Mouse (Mus musculus) kidney, embryonic 15.5 days (tissue): ENCODE data around the gene Tap2. TPM values are rescaled to one million over a fixed set of nuclear protein-coding genes. Genes with fewer than 3 reads are reported as not detected.
A peak's percentile ranks its signal among the peaks of the same experiment; 100 is the strongest.

ENCODE experiments used
- ATAC-seq: fragments of 200-750 bp; cut with Nextera tagmentation; replicated peaks from 2 replicates; pipeline ENCODE4 v1.8.0; 2017; ENCODE audit warnings: moderate TSS enrichment; ENCODE audit not compliant: low FRiP score
- H3K27ac ChIP-seq: fragments of 300-500 bp; sonication (generic); 2 replicates; pipeline ENCODE4 v1.5.1; 2015; ENCODE audit warnings: mild to moderate bottlenecking, inconsistent platforms
- H3K27me3 ChIP-seq: fragments of 300-500 bp; sonication (generic); 2 replicates; pipeline ENCODE4 v1.6.1; 2015; ENCODE audit warnings: inconsistent platforms
- H3K36me3 ChIP-seq: fragments of 300-500 bp; sonication (generic); 2 replicates; pipeline ENCODE4 v1.6.1; 2015; ENCODE audit warnings: inconsistent platforms
- H3K4me1 ChIP-seq: fragments of 300-500 bp; sonication (generic); 2 replicates; pipeline ENCODE4 v1.6.1; 2015; ENCODE audit warnings: inconsistent platforms
- H3K4me2 ChIP-seq: fragments of 300-500 bp; sonication (generic); 2 replicates; pipeline ENCODE4 v1.6.1; 2015; ENCODE audit warnings: moderate library complexity, mild to moderate bottlenecking, inconsistent platforms
- H3K4me3 ChIP-seq: fragments of 300-500 bp; sonication (generic); replicated peaks from 2 replicates; pipeline ENCODE4 v1.5.1; 2015; ENCODE audit warnings: mild to moderate bottlenecking, inconsistent platforms
- H3K9ac ChIP-seq: fragments of 300-500 bp; sonication (generic); 2 replicates; pipeline ENCODE4 v1.6.1; 2015; ENCODE audit warnings: mild to moderate bottlenecking, inconsistent platforms
- H3K9me3 ChIP-seq: fragments of 300-500 bp; sonication (generic); replicated peaks from 2 replicates; pipeline ENCODE4 v1.6.1; 2016; ENCODE audit warnings: inconsistent platforms
- WGBS: fragments of 180-500 bp; shearing (Covaris S2); methylation state at CpG from one replicate; pipeline ENCODE4 v1.1.7; 2015; ENCODE audit warnings: mixed read lengths; 5-methylcytosine and 5-hydroxymethylcytosine counted together
- polyA plus RNA-seq: library from polyadenylated mRNA; unstranded; fragments of >200 nt; fragmentation: Nextera tagmentation; extraction: Ambion mirVana; gene quantifications from 2 replicates; pipeline ENCODE4 v1.2.1, GENCODE M21; 2015

Tap2 gene
- polyA plus RNA-seq: 3.5 and 4.1 TPM in 2 replicates

DNA sequence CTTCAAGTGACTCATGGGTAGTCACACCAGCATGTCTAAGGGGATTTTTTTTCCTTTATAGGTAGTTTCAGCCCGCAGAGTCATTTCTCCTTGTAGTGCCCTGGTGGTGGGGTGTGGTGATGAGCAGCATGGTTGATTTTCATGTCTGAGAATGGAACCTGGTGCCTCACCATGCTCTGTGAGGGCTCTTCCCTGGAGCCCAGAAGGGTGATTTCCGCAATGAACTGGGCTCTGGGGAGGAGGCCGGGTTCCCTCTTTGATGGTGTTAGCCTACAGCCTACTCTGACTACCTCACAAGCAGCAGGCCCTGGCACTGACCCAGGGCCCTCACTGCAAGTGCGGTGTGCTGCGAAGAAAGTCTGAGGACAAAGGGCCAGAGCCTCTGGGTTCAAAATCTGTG, at the start of gene Tap2:
Tap2 (plus strand) TSS at position 84 of the 400 bp plus-strand sequence.
- Histone ChIP-seq H3K9me3 (no peaks in the 10 kb centered on the region), H3K27me3 (peaks cover 56% of the 10 kb centered on the region), H3K4me2 (peak within 1 kb of the TSS; percentile 96), H3K36me3 (no peaks in the 10 kb centered on the region), H3K4me3 (peak within 1 kb of the TSS; percentile 81), H3K9ac (peak within 1 kb of the TSS; percentile 66), H3K4me1 (peaks cover 12% of the 10 kb centered on the region), H3K27ac (no peak within 1 kb of the TSS)
- no peak for ATAC-seq
- WGBS: 60% methylated on average over 5 of the region's 5 CpGs

DNA sequence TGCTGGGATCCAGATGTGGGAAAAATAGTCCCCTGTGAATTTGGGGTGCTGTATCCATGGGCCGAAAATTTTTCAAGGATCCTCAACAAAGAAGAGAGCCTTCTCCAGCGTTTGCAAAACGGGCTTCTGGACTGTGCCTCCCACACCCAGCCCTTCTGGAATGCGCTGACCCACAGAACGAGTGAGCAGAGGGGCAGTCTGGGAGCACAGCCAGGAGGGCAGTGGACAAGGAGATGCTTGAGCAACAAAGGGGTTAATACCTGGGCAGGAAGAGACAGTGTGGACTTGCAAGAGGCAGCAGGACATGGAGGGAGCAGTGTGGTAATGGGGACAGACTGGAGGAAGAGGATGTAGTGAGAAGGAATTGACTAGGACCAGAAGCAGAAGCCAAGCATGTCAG, 47.8 kb upstream of the Tap2 start:
- WGBS: 36% methylated on average over 5 of the region's 5 CpGs
- 0 out of 2 replicates have a peak, but pooled peaks cover 3% of the 10 kb centered on the region for H3K27me3 ChIP-seq
- no peak for ATAC-seq

DNA sequence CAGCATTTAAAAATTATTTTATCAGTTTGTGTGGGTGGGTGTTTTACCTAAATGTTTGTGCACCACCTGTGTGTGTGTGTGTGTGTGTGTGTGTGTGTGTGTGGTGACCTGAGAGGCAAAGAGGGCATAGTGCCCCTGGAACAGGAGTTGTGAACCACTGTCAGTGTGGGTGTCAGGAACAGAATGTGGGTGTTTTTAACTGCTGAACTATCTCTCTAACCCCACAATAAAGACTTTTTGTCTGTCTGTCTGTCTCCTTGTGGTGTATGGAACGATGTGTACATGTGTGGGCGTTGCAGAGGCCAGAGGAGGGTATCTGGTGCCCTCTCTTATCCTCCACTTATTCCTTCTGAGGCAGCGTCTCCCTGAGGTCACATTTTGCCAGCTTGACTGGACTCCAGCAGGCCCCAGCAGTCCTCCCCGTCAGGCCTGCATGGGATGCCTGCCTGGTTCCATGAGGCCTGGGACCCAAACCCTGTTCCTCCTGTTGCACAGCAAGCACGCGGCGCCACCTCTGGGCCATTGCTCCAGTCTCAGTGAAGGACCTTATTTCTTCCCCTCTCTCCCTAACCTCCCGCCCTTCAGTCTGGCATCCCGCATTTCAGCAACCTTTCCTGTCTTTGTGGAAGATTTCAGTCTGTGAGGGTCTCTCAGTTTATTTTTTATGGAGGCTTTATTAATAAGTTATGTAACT, 39.0 kb upstream of the Tap2 start:
- WGBS: 51% methylated on average over 9 of the region's 9 CpGs
- no peaks in the 10 kb centered on the region for H3K36me3 ChIP-seq
- no peak overlapping the region for H3K4me2 ChIP-seq
- no peak overlapping the region for H3K9ac ChIP-seq
- H3K4me3 ChIP-seq: no peak overlapping the region
- H3K27me3 ChIP-seq: 0 out of 2 replicates have a peak, but pooled peaks cover 6% of the 10 kb centered on the region
- H3K4me1 ChIP-seq: no peaks in the 10 kb centered on the region
- no peak overlapping the region for H3K27ac ChIP-seq
- ATAC-seq: no peak
- H3K9me3 ChIP-seq: no peaks in the 10 kb centered on the region

More for the DNA sequence above, 47.8 kb upstream of the Tap2 start:
- Histone ChIP-seq H3K9me3 (no peaks in the 10 kb centered on the region), H3K4me2 (no peak overlapping the region), H3K4me1 (no peaks in the 10 kb centered on the region), H3K4me3 (no peak overlapping the region), H3K36me3 (no peaks in the 10 kb centered on the region), H3K9ac (no peak overlapping the region), H3K27ac (no peak overlapping the region)

DNA sequence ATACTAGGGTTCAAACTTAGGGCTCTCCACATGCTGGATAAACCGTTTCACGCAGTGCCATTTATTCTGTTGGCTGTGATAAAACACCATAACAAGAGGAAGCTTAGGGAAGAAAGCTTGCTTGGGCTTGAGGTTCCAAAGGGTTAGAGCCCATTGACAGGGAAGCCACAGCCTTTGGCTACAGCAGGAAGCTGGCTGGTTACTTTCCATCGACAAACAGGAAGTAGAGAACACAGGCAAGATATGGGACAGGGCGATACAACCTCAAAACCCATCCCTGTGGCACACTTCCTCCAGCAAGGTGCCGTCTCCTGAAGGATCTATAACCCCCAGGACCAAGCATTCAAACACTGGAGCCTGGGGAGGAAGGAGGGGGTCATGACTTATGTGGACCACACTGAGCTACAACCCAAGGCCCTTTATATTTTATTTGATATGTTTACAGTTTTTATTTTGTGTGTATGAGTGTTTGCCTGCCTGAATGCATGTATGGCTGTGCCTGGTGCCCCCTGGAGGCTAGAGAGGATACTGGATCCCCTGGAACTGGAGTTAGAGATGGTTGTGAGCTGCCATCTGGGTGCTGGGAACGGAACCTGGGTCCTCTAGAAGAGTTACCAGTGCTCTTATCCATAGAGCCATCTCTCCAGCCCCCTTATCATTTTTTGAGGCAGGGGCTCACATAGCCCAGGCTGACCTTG, 38.1 kb upstream of the Tap2 start:
- WGBS: 79% methylated on average over 6 of the region's 6 CpGs
- H3K27me3 ChIP-seq: 0 out of 2 replicates have a peak, but pooled peaks cover 6% of the 10 kb centered on the region

DNA sequence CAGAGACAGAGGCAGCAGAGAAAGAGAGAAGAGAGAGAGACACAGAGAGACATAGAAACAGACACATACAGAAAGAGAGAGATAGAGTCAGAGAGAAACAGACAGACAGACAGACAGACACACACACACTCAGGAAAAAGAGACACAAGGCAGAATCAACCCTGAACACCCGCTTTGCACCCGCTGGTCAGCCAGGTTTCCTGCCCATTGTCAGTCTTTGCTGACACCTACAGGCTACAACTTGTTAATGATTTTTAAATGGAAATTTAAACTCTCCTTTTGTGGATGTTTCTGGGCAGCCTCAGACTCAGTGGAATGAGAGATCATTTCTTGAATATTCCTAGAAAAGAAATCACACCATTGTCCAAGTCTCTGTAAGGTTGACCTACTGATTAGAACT, 34.0 kb upstream of the Tap2 start:
- H3K4me2 ChIP-seq: no peak overlapping the region
- peaks cover 10% of the 10 kb centered on the region for H3K27me3 ChIP-seq
- H3K36me3 ChIP-seq: no peaks in the 10 kb centered on the region
- no peak overlapping the region for H3K4me3 ChIP-seq
- WGBS: 0% methylated on average over 2 of the region's 2 CpGs
- no peak for ATAC-seq
- H3K27ac ChIP-seq: no peak overlapping the region
- no peak overlapping the region for H3K9ac ChIP-seq
- H3K4me1 ChIP-seq: 0 out of 2 replicates have a peak, but pooled peaks cover 3% of the 10 kb centered on the region
- H3K9me3 ChIP-seq: no peaks in the 10 kb centered on the region

More for the DNA sequence above, 38.1 kb upstream of the Tap2 start:
- no peak for ATAC-seq
- H3K27ac ChIP-seq: no peak overlapping the region
- no peak overlapping the region for H3K4me3 ChIP-seq
- H3K9ac ChIP-seq: no peak overlapping the region
- no peaks in the 10 kb centered on the region for H3K4me1 ChIP-seq
- no peaks in the 10 kb centered on the region for H3K36me3 ChIP-seq
- H3K4me2 ChIP-seq: no peak overlapping the region
- no peaks in the 10 kb centered on the region for H3K9me3 ChIP-seq

DNA sequence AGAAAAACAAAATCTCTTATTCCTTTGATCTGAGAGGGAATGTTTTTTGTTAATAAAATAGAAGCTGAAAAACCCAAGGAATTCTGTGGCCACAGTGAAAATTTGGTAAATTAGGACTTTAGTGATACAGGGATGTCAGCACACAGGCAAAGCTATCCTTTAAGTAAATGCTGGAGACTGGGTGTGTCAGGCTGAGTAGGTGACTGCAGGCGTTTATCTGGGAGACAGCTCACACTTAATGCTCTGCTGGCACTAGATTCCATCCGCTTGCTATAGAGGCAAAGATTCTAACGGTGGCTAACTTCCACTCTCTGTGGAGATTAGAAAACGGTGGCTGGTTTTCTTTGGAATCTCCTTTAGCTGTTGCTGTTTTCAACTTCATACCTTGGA, 32.8 kb upstream of the Tap2 start:
- peaks cover 13% of the 10 kb centered on the region for H3K27me3 ChIP-seq
- H3K4me1 ChIP-seq: 0 out of 2 replicates have a peak, but pooled peaks cover 3% of the 10 kb centered on the region
- no peak overlapping the region for H3K9ac ChIP-seq
- no peaks in the 10 kb centered on the region for H3K36me3 ChIP-seq
- no peak overlapping the region for H3K4me3 ChIP-seq
- H3K4me2 ChIP-seq: no peak overlapping the region
- no peak overlapping the region for H3K27ac ChIP-seq
- ATAC-seq: no peak
- H3K9me3 ChIP-seq: no peaks in the 10 kb centered on the region
- 21% methylated on average over 4 of the region's 4 CpGs for WGBS

DNA sequence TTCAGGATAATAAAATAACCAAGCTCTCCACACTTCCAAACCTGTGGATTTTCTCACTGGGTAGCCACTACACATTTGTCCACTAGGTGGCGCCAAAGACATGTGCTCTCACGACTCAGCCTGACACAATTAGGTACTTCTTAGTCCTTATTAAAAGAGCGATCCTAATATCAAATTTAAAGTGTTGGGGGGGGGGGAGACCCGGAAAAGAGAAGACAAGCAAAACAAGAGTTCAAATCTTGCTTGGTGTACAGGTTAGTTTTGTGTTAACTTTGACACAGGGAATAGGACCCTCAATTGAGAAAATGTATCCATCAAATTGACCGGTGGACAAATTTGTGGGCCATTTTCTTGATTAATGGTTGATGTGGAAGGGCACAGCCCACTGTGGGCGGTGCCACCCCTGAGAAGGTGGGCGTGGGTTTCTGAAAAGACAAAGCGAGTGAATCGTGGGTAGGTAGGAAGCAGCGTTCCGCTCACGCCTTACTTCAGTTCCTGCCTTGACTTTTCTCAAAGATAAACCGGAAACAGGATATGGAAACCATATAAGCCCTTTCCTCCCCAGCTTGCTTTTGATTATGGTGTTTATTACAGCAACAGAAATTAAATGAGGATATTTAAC, 32.3 kb upstream of the Tap2 start:
- ATAC-seq: no peak

DNA sequence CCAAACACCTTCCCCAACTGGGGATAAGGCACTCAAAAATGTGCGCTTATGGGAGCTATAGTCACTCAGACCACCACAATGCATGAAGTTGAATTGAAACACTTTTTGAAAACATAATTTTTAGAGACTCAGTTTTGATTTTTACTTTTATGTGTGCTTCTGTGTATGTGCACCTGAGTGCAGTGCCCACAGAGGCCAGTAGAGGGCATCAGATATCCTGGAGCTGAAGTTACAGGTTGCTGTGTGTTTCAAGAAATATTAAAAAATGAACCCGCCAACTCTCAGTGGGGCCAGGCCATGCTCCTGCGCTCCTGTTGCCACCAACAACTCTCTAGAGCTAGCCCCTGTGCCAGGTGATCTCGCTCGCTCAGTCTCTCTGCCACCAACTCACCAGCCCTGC, 30.8 kb upstream of the Tap2 start:
- Histone ChIP-seq H3K27ac (no peak overlapping the region), H3K4me3 (no peak overlapping the region), H3K4me1 (0 out of 2 replicates have a peak, but pooled peaks cover 3% of the 10 kb centered on the region), H3K4me2 (no peak overlapping the region), H3K27me3 (peaks cover 13% of the 10 kb centered on the region), H3K9ac (no peak overlapping the region), H3K36me3 (no peaks in the 10 kb centered on the region), H3K9me3 (0 out of 2 replicates have a peak, but pooled peaks cover 5% of the 10 kb centered on the region)
- ATAC-seq: no peak
- WGBS: 98% methylated on average over 5 of the region's 5 CpGs

More for the DNA sequence above, 32.3 kb upstream of the Tap2 start:
- Histone ChIP-seq H3K4me1 (0 out of 2 replicates have a peak, but pooled peaks cover 3% of the 10 kb centered on the region), H3K27ac (no peak overlapping the region), H3K27me3 (peaks cover 13% of the 10 kb centered on the region), H3K4me2 (no peak overlapping the region), H3K9me3 (no peaks in the 10 kb centered on the region), H3K9ac (no peak overlapping the region), H3K36me3 (no peaks in the 10 kb centered on the region), H3K4me3 (no peak overlapping the region)
- 37% methylated on average over 13 of the region's 13 CpGs for WGBS

DNA sequence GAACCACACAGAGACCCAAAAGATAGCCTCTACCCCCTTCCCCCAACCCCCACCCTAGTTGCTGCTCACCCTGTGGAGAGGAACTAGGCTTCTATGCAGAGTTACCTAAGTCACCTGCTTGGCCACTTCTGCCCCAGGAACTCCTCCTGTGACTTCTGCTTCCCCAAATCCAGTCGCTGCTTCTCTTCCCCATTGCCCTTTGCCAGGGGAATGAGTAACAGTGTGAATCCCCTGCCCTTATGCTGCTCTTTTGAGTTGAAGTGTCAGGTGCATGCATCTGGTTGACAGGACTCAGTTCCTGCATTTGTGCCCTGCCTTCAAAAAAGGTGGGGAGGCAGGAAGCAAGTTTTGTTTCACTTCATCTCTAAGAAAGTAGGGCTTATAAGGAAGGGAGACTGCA, 29.3 kb upstream of the Tap2 start:
- no peak for ATAC-seq
- WGBS: 68% methylated on average over 1 of the region's 1 CpGs

DNA sequence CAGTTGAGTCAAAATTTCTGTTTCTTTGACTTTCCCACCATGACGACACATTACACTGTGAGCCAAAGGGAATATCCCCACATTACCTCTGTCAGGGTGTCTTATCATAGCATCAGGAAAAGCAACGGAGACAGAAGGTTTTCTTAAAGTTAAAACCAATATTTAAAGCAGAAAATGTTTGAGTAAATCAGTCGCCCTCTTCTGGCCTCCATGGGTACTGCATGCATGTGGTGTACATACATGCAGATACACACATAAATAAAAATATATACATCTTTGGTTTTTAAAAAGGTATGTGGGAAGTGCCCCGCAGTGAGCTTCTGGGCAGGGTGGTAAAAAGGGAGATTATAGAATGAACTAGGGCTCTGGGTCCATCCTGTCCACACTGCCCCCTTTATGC, 26.1 kb upstream of the Tap2 start:
- Histone ChIP-seq H3K27me3 (peaks cover 9% of the 10 kb centered on the region), H3K27ac (no peak overlapping the region), H3K9me3 (0 out of 2 replicates have a peak, but pooled peaks cover 5% of the 10 kb centered on the region), H3K4me2 (no peak overlapping the region), H3K9ac (no peak overlapping the region), H3K36me3 (no peaks in the 10 kb centered on the region), H3K4me3 (no peak overlapping the region), H3K4me1 (no peaks in the 10 kb centered on the region)
- WGBS: 70% methylated on average over 4 of the region's 4 CpGs
- ATAC-seq: no peak

More for the DNA sequence above, 29.3 kb upstream of the Tap2 start:
- Histone ChIP-seq H3K36me3 (no peaks in the 10 kb centered on the region), H3K4me2 (no peak overlapping the region), H3K27me3 (peaks cover 8% of the 10 kb centered on the region), H3K4me3 (no peak overlapping the region), H3K9me3 (0 out of 2 replicates have a peak, but pooled peaks cover 5% of the 10 kb centered on the region), H3K27ac (no peak overlapping the region), H3K9ac (no peak overlapping the region), H3K4me1 (0 out of 2 replicates have a peak, but pooled peaks cover 3% of the 10 kb centered on the region)

DNA sequence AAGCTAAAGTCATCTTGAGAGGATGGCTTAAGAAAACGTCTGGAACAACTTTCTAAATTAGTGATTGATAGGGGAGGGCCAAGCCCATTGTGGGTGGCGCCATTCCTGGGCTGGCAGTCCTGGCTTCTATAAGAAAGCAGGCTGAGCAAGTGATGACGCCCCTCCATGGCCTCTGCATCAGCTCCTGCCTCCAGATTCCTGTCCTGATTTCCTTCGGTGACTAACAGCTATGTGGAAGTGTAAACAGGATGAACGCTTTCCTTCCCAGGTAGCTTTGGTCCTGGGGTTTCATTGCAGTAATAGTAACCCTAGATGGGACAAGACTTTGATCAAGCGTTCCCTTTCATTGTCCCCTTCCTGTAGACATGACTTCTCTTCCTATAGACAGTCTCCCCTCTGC, 24.3 kb upstream of the Tap2 start:
- Histone ChIP-seq H3K9me3 (0 out of 2 replicates have a peak, but pooled peaks cover 5% of the 10 kb centered on the region), H3K27me3 (peaks cover 23% of the 10 kb centered on the region), H3K4me3 (no peak overlapping the region), H3K36me3 (no peaks in the 10 kb centered on the region), H3K4me2 (no peak overlapping the region), H3K4me1 (no peaks in the 10 kb centered on the region), H3K9ac (no peak overlapping the region), H3K27ac (no peak overlapping the region)
- WGBS: 67% methylated on average over 6 of the region's 6 CpGs
- ATAC-seq: no peak
